Comparison of ENCODE assay signal across 25 mouse cellular contexts in genomic region chr14:121793639-121794038, GRCm38 (mm10). TPM values are rescaled to one million over a fixed set of nuclear protein-coding genes. Genes with fewer than 3 reads are reported as not detected.
A peak's percentile ranks its signal among the peaks of the same experiment; 100 is the strongest.
DNase-seq lines count a peak whose midpoint lies in the region; ATAC-seq and TF ChIP-seq lines count a peak whose summit lies in the region.
"Had no signal": no experiment of that assay in that cellular context is flagged by ENCODE, and none has a peak within 500 bp of the region (broad histone marks: within the 10 kb centered on the region; RNA-seq: fewer than 3 reads in every experiment).

No protein-coding gene starts in this region.

- H3K27me3 ChIP-seq in kidney, postnatal 0 days (ENCODE audit: insufficient read depth, low read length): no peaks in the 10 kb centered on the region
- no peaks in the 10 kb centered on the region for H3K27me3 ChIP-seq in G1E (ENCODE audit: insufficient read depth, low read length)

- no peak for ATAC-seq in kidney, postnatal 0 days (replicated peaks; ENCODE audit: low FRiP score, low read depth)
- peak; percentile 23 for ATAC-seq in G1E (ENCODE audit: extremely low read depth, insufficient number of reproducible peaks, low FRiP score, poor library complexity, severe bottlenecking)
- ATAC-seq: CD4-positive, CD25-positive, alpha-beta regulatory T cell, adult 4 months; forebrain, embryonic 16.5 days; inflammation-experienced regulatory T-cells, adult 6 months had no signal

- 41% methylated on average over 5 of the region's 5 CpGs for WGBS in kidney, postnatal 0 days

- H3K9ac ChIP-seq in kidney, postnatal 0 days (ENCODE audit: low read depth, low read length): no peak overlapping the region
- H3K9ac ChIP-seq: heart, embryonic 13.5 days; hindbrain, embryonic 14.5 days; limb, embryonic 15.5 days; neural tube, embryonic 15.5 days had no signal

- 0 out of 2 replicates have a peak overlapping the region, but pooled peaks have one; percentile 20 for H3K27ac ChIP-seq in gastrocnemius, adult 2 months
- H3K27ac ChIP-seq in kidney, postnatal 0 days: no peak overlapping the region
- H3K27ac ChIP-seq: forebrain, embryonic 10.5 days; heart, embryonic 13.5 days; hindbrain, embryonic 14.5 days; limb, embryonic 15.5 days; midbrain, embryonic 10.5 days; neural tube, embryonic 15.5 days had no signal

- TF ChIP-seq CTCF in gastrocnemius, adult 2 months (IDR thresholded peaks at IDR 0.05): no peak
- no peak for TF ChIP-seq CTCF in kidney, postnatal 0 days (IDR thresholded peaks at IDR 0.05; ENCODE audit: low read depth)
- no peak for TF ChIP-seq CTCF in G1E (IDR thresholded peaks at IDR 0.05; ENCODE audit: low read depth, low read length)

- H3K4me2 ChIP-seq in kidney, postnatal 0 days (ENCODE audit: low read length): no peak overlapping the region
- H3K4me2 ChIP-seq: heart, embryonic 13.5 days; hindbrain, embryonic 14.5 days; limb, embryonic 15.5 days; neural tube, embryonic 15.5 days had no signal

- H3K36me3 ChIP-seq in kidney, postnatal 0 days (ENCODE audit: insufficient read depth, low read length): no peaks in the 10 kb centered on the region
- peaks cover 3% of the 10 kb centered on the region for H3K36me3 ChIP-seq in G1E (replicated peaks)
- H3K36me3 ChIP-seq: forebrain, embryonic 10.5 days; heart, embryonic 13.5 days; limb, embryonic 15.5 days; midbrain, embryonic 10.5 days; neural tube, embryonic 15.5 days had no signal

- no peak overlapping the region for H3K4me3 ChIP-seq in gastrocnemius, adult 2 months
- H3K4me3 ChIP-seq in kidney, postnatal 0 days (replicated peaks; ENCODE audit: low read depth, low read length): no peak overlapping the region
- H3K4me3 ChIP-seq in G1E (ENCODE audit: low read depth, low read length): peak overlapping the region; percentile 14; the same call in 1 of the 2 replicates
- H3K4me3 ChIP-seq: forebrain, embryonic 10.5 days; heart, embryonic 13.5 days; limb, embryonic 15.5 days; midbrain, embryonic 10.5 days; neural tube, embryonic 15.5 days had no signal

- intact Hi-C loops in gastrocnemius, adult 2 months (cut with DNase I): no loop called here

- 0 out of 2 replicates have a peak, but pooled peaks cover 9% of the 10 kb centered on the region for H3K4me1 ChIP-seq in kidney, postnatal 0 days (replicated peaks; ENCODE audit: insufficient read depth, low read length)
- peaks cover 62% of the 10 kb centered on the region for H3K4me1 ChIP-seq in G1E (ENCODE audit: insufficient read depth, low read depth, low read length)

- no peak for DNase-seq in gastrocnemius, adult 2 months
- no peak for DNase-seq in gastrocnemius, adult 18-20 months (ENCODE audit: low spot score)
- peak; percentile 37 for DNase-seq in kidney, postnatal 0 days (ENCODE audit: low spot score)
- no peak for DNase-seq in kidney, postnatal 36 days
- DNase-seq in G1E (ENCODE audit: low spot score): peak; percentile 54
- DNase-seq in c-Kit-positive CD71-positive TER-119-negative erythroid progenitor cells, embryonic 14.5 days (ENCODE audit: low read depth): peak; percentile 15
- no peak for DNase-seq in thymus, postnatal 14 days
- DNase-seq: adrenal gland, adult 2 months; cerebellum, adult 18-20 months; cerebellum, postnatal 25 days; gastrocnemius, postnatal 25 days; kidney, adult 18-20 months; left cerebral cortex, postnatal 4 days; lung, postnatal 4 days; thymus, adult 18-20 months; thymus, postnatal 4 days had no signal

- no peaks in the 10 kb centered on the region for H3K9me3 ChIP-seq in kidney, postnatal 0 days (replicated peaks; ENCODE audit: low read length)
- H3K9me3 ChIP-seq in G1E (replicated peaks): peaks cover 7% of the 10 kb centered on the region
- H3K9me3 ChIP-seq: forebrain, embryonic 10.5 days; heart, embryonic 13.5 days; limb, embryonic 15.5 days; midbrain, embryonic 10.5 days; neural tube, embryonic 15.5 days had no signal

RNA-seq across cellular contexts. Expression of gene Dock9, which starts 4.0 kb away (rescaled TPM):
- total RNA-seq in gastrocnemius, adult 2 months (2021): 10 to 100 TPM; 15.3 to 21.4 TPM
- total RNA-seq in gastrocnemius, adult 18-20 months (2021): 10 to 100 TPM; 13.4 to 14.2 TPM
- polyA plus RNA-seq in kidney, postnatal 0 days (2015; fragmentation: Nextera tagmentation; extraction: Ambion mirVana): 11.1 TPM in 2 replicates
- total RNA-seq in G1E (2014; fragmentation: Nextera tagmentation) (21.7 and 26.0 TPM in 2 replicates), G1E (2017) (9.3 and 10.2 TPM in 2 replicates)
- polyA plus RNA-seq in G1E (2012): 2.7 and 3.4 TPM in 2 replicates

Comparison
In these comparisons a context has a peak if more than half of its experiments do, and no peak if none do; other contexts are left out.
1. DNase-seq: peak in kidney, postnatal 0 days (single experiment), G1E (single experiment) and c-Kit-positive CD71-positive TER-119-negative erythroid progenitor cells, embryonic 14.5 days (single experiment); none in gastrocnemius, adult 2 months (single experiment), gastrocnemius, adult 18-20 months (single experiment), kidney, postnatal 36 days (0 of 2) and thymus, postnatal 14 days (single experiment).